Mouse (Mus musculus) left cerebral cortex, postnatal 14 days (tissue): ENCODE results near the gene Hoxa3. TPM values are rescaled to one million over a fixed set of nuclear protein-coding genes. Genes with fewer than 3 reads are reported as not detected.

ENCODE experiments used
- DNase-seq, 2 experiments: peaks; one replicate each; pipeline ENCODE4 v3.0.0; 2021 to 2022; ENCODE audit warnings: low spot score in 2 of 2, mixed read lengths in 1 of 2
- intact Hi-C: fragments of 180-260 bp; cut with DNase I; formaldehyde crosslinking; loops from one replicate; pipeline ENCODE4 v1.15.1; 2025
- long read RNA-seq, 2 experiments: library from polyadenylated mRNA; stranded (forward); transcript quantifications; one replicate each; pipeline ENCODE4 v2.0.0; 2021
- total RNA-seq, 2 experiments: library from RNA; stranded (reverse); gene quantifications; 2 replicates each; pipeline ENCODE4 v1.2.3; 2021

The Hoxa3 gene
- total RNA-seq, result not detected
- long read RNA-seq, experiment 1, result 0 reads
- long read RNA-seq, experiment 2, result 0 reads

DNA sequence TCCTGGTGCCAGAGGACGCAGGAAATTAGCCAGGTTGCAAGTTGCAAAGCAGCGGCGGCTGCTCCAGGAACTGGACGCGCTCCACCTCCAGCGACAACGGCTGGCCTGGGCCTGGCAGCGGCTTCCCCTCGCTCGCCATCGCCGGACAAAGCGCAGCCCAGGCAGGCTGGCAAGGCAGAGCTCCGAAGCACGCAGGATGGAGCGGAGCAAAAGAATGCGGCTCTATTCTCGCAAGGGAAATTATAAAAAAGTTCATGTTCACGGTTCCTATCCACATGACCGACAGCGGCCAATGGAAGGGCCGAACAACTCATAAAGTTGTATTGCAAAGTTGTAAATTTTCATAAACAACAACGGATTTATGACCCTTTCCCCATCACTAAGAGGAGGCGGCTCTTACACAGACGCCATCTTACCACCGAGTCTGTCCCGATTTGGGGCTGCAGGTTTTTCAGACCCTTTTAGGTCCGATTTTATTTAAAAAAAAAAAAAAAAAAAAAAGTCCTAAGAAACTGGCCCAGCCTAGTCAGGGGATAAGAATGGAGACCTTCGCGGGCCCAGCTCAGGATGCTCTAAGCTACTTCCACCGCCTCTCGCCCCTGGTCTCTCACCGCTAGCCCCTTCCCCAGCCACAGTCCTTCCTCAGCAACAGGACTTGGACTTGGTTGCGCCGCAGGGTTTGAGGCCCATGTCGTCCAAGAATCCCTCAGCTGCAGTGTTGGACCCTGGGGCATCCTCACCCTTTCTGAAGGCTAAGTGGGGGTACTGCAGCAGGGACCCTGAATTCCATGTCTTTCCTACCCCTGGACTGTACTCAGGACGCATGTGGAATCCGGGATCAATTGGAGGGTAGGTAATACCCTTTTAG is at the start of gene Hoxa3, which contains the start of gene Gm28308:
TSS of gene Hoxa3 (minus strand) at position 218 of the 868 bp plus-strand sequence.
TSS of gene Gm28308 (minus strand) at position 221 of the 868 bp plus-strand sequence.
- intact Hi-C loops, result loop anchor here (5.0 kb wide), 1 partner anchor 1036 kb away; no protein-coding TSS in a partner anchor
- no peak for DNase-seq

- intact Hi-C loops, result loop anchor here (5.0 kb wide), 2 partner anchors 460 to 655 kb away; no protein-coding TSS in a partner anchor
Observed at GRCm38 (mm10) chr6:52262463-52263320, 49.6 kb upstream of the Hoxa3 start.

GRCm38 (mm10) chr6:52261751-52262462 is 48.8 kb upstream of the Hoxa3 start:
- intact Hi-C loops, result loop anchor here (5.0 kb wide), 2 partner anchors 460 to 655 kb away; no protein-coding TSS in a partner anchor
- DNase-seq, result no peak

More at GRCm38 (mm10) chr6:52262463-52263320, 49.6 kb upstream of the Hoxa3 start:
- DNase-seq, result no peak

DNA sequence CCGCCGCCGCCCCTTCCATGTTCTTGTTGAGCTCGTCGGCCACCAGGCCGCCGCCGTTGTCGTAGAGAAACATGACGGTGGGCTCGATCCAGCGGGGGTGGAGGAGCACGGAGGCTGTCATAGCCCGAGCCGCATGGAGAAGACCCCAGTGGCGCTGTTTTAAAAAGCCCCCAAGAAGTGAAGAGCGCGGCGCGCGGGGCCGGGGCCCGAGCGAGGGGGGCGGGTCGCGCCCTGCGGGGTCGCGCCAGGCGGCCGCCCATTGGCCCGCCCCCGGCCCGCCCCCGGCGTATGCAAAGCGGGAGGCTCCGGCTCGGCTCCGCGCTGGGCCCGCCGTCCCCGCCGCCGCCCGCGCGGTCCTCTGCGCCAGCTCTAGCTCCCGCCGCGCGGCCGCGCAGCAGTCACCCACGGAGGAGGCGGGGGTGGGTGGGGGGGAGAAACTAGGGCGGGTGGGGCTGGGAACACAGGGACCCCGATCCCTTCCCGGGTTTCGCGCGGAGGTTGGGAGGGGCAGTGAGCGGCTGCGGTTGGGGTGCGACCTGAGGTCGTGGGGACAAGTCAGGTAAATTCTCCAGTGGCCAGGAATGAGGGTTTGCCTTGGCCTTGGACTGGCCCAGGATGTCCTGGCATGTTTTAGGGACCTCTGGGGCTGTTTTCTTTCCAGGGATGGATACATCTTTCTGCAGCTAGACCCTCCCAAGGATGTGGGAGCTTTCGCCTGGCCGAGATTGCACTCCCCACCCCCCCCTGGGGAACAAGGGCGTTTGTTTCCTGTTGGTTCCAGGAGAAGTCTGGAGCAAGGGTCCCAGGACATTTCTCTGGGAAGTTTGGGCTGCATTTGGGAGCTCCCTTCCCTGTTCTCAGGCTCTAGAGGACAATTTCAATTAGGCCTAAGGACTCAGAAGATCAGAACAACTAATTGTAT is 47.8 kb upstream of the Hoxa3 start, which contains the start of gene Hoxa13:
TSS of gene Hoxa13 (minus strand) at position 227 of the 922 bp plus-strand sequence.
- no peak for DNase-seq
- intact Hi-C loops, result loop anchor here (5.0 kb wide), 2 partner anchors 461 to 656 kb away; no protein-coding TSS in a partner anchor

GRCm38 (mm10) chr6:52259811-52260261 is 46.7 kb upstream of the Hoxa3 start:
- intact Hi-C loops, result loop anchor here (5.0 kb wide), 3 partner anchors 462 to 657 kb away; no protein-coding TSS in a partner anchor
- DNase-seq, result no peak

DNA sequence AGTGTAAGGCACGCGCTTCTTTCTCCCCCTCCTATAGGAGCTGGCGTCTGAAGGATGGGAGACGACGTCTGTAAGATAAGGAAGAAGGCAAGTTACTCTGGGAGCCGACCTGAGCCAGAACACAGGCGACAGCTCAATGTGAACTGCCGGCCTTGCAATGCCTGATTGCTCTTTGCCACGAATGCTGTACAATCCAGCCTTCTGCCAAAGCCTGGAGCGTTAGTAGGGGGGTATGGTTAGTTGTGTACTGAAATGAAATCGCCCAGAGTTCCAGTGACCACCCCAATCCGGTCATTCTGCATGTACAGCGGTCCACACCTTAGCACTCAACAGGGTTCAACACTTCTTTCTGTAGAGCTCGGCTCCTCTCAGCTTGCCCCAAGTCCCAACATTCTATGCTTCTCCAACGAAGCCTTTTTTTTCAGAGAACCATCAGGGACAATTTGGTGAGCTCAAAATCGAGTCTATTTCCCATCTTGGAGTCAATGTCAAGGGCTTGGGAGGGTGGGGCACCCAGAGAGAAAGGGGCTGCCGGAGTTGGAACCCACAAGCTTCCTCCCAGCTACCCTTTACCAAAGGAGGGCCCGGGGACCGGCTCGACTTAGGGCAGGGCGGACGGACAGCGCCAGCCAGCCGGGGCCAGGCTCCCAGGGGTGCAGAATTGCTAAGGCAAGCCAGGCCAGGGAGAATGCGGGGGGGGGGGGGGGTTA is 46.1 kb upstream of the Hoxa3 start:
- intact Hi-C loops, result loop anchor here (5.0 kb wide), 1 partner anchor 578 kb away; no protein-coding TSS in a partner anchor
- no peak for DNase-seq

DNA sequence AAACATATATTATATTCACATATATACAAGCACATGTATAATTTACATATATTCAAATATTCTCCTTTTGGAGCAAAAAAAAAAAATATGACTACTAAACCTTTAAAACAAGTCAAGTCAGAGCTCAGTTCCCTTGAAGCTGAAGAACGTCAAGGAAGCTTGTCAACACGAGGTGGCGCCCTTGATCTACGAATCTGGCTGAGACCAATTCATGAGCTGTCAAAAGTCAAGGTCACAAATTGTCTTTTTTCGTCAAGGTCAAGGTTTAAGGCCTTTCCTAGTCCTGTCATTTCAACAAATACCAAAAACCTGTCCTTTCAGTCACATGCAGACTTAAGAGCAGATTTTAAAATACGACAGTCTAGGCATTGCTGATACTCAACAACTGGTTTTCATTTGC is 43.8 kb upstream of the Hoxa3 start:
- intact Hi-C loops, result loop anchor here (5.0 kb wide), 1 partner anchor 580 kb away; no protein-coding TSS in a partner anchor
- peak; percentile 63 to 78 for DNase-seq

DNA sequence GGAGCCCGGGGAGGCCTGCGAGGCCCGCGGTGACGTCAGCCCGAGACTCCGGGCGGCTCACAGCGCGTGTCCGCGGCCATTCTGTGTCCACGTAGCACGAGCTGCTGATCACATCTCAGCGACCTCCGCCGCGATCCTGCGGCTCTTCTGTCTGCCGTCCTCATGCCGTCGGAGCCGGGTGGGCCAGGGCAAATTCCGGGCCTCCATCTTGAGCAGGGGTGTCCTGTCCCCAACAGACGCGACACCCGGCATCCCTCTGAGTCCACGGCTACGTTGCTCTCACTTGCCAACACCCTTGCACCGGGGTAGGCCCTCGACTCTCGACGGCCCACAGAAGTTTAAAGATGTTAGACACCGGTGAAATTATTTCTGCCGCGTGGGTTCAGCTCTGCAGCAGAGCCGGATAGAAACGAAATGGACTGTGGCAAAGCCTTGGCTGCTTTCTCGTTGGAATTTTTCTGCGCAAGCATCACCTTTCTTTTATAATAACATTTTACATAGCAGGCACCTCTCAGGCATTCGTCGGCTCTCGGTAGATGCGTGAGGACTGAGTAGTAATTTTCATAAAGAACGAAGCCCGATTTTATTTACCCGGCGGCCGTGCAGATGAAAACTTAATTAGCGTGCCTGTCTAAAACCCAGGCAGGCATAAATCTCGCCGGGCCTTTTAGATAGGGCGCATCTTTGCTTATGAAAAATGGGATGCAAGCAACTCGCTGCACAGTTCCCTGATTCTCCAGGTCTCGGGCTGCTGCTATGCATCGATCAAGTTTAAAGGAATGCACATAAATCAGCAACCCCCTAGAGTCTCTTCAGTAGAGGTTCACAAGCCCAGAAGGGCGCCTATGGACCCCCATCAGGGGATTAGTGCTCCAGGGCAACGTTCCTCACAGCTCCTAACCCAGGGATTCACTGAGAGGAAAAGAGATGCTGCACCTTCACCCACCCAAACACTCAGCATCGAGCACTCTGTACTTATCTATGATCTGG is 40.7 kb upstream of the Hoxa3 start:
- DNase-seq, result no peak
- intact Hi-C loops, result no loop called here

- intact Hi-C loops, result no loop called here
- DNase-seq, result no peak
Observed at GRCm38 (mm10) chr6:52252775-52253376, 39.7 kb upstream of the Hoxa3 start.

DNA sequence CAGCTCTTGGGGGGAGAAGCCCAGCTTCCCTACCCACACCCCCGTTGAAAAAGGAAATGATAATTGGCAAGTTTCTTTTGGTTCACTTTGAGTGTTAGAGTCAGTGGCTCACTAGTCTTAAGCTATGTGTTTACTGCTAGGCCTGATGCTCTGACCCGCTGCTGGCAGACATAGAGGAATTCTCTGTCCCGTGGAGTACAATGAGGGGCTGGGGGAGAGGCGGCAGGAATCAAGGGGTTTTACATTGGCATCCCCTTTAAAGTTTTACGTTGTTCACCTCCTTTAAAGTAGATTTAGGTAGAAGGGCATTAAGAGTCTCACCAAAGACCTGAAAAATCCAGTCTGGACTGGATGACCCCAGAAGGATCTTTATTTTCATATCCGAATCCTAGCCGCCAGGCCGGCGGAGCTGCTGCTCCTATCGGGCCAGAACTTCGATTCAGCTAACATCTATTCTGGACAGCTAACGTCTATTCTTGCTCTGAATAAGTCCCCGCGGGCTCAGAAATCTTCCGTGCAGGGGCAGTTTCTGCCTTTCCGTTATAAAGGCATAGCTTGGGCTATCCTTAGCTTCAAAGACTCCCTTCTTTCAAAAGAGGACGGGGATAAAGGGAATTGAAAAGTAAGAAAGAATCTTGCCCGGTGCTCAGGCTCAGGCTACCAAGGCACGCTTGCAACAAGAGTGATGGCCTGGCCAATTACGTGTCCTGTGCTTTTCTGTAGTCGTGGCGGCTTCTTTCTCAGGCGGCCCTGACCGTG is 39.1 kb upstream of the Hoxa3 start:
- no peak for DNase-seq
- intact Hi-C loops, result no loop called here

- no peak for DNase-seq
- intact Hi-C loops, result no loop called here
Observed at GRCm38 (mm10) chr6:52251177-52251879, 38.2 kb upstream of the Hoxa3 start.

DNA sequence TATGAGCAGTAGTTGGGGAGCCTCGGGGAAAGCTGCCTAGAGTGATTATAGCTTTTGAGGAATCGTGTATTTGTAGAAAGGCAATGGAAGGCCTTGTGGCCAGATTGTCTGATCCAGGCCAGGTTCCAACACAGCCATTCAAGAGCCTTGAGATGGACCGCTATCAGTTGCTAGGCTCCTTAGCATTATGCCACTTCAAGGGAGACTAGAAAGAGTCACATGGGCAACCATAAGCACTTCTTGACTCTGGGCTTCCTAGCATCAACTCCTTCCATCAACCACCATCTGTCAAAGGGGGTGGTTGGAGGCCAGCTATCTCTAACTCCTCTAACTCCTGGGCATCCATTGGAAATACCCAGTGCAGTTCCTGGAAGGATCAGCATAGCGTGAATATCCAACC is 36.7 kb upstream of the Hoxa3 start:
- no peak for DNase-seq
- intact Hi-C loops, result no loop called here

- no peak for DNase-seq
- intact Hi-C loops, result no loop called here
Observed at GRCm38 (mm10) chr6:52249415-52249738, 36.2 kb upstream of the Hoxa3 start.

DNA sequence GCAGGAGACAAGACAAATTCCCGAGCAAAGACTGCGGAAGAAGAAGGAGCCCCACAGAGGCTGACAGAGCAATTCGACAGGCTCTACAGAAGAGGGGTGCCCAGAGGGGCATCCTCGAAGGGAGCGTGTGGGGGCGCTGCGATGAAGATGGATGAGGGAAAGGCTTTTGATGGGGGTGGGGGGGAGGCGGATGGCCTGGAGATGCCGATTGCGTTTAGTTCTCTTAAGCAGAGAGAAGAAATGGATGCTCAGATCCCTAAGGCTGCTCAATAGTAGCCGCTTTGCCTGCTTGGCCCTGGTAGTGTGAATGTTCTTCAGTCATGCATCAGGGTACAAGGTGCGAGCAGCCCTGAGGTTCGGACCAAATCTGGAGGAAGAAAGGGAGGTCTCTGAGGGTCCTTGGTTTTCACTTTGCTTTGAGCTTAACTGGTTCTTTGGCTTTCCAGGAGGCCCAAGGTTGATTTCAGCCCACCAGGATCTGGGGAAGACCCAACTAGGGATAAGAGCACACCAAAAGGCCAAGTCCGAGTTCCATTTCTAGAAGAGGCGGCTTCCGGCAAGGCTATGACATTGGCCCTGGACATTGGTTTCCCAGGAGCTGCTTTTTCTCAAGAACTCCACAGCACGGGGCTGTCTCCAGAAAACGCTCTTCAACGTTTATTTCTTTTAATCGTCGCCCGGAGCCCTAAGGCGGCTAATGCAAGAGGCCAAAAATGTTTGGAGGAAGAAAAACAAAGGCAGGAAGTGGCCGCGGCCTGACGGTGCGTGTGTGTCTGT is 35.7 kb upstream of the Hoxa3 start:
- intact Hi-C loops, result no loop called here

More for the DNA sequence above, 35.7 kb upstream of the Hoxa3 start:
- no peak for DNase-seq
